Mouse (Mus musculus) R1 (cell line): ENCODE data around the gene Dnase1l1.

Experiments
- DNase-seq: peaks from one replicate; pipeline ENCODE4 v3.0.0-alpha.2; 2018; ENCODE audit warnings: low read depth, low spot score

Gene Dnase1l1

DNA sequence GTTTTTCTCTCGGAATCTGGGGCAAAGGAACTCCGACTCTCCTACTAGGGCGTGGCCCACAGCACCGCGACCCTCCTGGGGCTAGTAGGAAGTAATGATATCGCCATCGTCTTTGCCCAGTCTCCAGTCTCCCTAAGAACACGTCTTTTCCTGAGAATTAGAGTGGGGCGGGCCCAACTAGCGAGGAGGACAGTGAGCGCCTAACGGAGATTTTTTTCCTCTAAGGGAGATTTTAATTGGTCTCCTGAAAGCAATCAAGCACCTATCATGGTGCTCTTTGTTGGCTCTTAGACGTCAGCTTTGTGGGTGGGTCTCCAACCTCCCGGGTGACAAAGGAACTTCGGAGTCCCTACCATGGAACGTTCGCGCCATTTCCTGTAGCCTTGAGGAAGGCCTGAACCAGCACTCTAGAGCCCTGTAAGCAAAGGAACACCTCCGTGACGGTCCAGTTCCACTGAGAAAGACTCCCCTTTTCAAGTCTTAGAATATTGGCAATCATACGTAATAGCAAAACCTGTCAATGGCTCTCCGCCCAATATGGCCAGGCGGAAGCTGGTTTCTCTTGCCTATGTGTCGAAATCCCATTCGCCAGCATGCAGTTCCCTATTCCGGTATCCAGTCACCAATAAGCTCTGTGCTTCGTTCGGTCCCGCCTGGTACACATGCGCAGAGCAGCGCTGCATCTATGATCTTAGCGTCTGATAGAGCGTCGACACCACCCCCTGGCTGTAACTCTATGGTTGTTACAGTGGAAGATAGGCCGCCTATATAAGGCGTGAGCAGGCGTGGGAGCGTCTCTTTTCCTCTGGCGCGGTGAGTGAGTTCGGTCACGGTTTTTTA, 11.9 kb downstream of the Dnase1l1 start, which contains the start of gene Rpl10:
Gene Rpl10 (plus strand): TSS at position 751 of the 840 bp plus-strand sequence.
- DNase-seq = peak; percentile 98

DNA sequence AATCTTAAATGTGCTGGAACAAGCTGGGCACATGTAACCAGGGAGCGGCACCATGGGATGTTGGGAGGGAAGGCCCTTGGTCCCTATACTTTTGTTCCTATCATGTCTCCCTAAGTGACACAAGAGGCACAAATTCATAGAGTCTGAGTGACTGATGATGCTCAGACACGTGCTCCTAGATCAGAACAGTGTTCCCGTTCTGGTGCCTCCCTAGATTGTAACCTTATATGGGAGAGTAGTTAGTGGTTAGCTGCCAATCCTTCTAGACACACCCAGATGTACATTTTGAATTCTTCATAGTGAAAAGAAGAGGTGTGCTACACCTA, 12.4 kb downstream of the Dnase1l1 start:
- no peak for DNase-seq

DNA sequence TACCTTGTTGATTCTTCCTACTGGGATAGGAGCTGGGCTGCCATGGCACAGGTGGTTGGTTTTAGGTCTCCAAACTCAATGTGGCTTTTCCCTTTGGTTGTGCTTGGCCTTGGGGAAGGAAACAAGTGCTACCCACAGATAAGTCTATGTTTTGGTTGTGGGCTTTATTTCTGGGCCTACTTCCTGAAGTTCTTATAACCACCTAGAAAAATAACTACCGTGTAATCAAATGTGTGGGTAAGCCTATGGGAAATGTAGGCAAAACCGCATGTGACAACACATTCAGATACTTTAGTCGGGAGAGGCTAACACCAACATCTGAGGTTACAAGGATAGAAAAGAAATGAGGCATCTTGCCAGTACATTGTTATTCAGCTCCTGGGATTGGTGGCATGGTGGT, 24.4 kb downstream of the Dnase1l1 start:
- DNase-seq = no peak

DNA sequence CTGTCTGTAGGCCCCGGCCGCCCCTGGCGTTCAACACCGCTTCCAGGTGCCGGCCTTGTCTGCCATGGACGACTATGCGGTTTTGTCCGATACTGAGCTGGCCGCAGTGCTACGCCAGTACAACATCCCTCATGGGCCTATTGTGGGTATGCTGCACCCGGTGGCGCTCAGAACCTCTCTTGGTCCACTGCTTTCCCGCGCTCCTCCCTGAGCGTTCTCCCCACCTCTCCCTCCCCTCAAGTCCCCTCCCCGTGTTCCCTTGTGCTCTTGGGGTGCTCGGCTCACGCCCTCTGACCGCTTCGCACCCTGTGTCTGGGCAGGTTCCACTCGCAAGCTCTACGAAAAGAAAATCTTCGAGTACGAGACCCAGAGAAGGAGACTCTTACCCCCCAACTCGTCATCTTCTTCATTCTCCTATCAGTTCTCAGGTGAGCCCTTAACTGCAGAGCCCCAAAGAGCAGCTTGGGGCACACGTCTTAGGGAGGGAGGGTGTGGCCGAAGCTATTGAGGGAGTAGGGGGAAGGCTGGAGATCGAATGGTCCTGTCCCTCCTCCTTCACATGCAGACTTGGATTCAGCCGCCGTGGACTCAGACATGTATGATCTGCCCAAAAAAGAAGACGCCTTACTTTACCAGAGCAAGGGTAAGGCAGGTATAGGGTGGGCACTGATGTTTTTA, 27.1 kb downstream of the Dnase1l1 start:
- DNase-seq = peak; percentile 28

DNA sequence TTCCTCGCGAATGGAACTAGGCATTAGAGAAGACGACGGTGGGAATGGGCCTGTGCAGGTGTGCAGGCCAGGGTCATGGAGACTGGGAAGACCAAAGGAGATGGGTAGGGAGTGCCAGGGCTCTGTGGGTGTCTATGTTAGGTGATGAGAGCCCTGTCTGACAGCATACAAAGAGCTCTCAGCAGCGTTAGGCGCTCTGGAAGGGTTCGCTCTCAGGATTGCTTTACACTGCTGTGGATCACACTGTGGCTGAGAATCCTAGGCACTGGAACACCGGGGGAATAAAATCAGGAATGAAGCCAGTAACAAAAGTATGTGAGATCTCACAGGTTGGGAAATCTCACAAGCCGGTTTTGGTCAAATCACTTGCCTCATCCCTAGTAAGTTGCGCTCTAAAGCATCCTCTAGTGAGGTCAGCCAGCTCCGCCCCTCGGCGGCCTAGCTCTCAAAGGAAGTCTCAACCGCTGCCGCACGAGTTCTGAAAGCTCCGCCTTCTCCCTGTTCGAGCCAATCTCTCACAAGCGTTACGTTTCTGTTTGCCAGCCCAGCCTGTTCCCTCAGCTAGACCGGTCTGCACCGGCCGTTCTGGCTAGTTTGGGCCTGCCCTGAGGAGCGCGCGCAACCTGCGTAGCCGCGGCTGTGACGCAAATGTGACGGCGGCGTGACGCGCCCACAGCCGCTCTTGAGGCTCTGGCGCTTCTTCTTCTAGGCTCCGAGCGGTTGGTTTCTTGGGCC, 27.8 kb downstream of the Dnase1l1 start, which contains the start of gene Emd:
Gene Emd (plus strand): TSS at position 535 of the 735 bp plus-strand sequence.
- DNase-seq = peak; percentile 98

DNA sequence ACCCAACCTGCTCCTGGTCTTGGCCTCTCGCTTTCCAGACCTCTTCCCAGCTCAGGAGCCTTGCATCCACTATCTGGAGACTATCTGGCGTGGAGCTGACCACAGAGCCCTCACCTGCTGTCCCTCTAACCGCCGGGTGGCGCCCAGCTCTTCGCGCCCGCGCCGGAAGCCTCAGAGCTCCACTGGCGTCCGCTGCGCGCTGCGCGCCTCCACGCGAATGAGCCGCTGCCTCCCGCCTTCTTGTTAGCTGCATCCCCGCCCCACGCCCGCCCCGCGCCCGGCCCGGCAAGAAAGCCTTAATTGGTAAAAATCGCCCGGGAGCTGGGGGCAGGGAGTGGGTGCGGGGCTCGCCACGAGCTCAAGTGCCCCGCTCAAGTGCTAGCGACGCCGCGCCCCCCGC, 32.5 kb downstream of the Dnase1l1 start, which contains the start of gene Flna:
Gene Flna (minus strand): TSS at position 206 of the 400 bp plus-strand sequence.
- DNase-seq = peak; percentile 59

DNA sequence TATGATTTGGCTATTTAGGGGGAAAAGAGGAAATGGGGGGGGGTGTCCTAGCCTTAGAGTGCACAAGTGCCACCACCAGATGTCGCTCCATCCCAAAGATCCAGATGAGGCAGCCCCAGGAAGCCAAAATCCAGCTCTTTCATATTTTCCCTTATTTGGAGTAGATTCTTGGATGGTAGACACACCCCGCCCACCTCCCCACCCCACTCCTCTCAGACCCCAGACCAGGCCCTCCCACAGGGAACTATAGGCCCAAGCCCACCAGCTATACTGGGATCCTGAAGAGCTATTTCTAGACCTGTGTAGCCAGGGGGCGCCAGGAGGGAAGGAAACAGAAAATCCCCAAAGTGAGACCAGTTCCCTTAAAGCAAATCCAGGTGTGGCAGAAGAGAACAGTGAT, 33.5 kb downstream of the Dnase1l1 start:
- DNase-seq = peak; percentile 84

DNA sequence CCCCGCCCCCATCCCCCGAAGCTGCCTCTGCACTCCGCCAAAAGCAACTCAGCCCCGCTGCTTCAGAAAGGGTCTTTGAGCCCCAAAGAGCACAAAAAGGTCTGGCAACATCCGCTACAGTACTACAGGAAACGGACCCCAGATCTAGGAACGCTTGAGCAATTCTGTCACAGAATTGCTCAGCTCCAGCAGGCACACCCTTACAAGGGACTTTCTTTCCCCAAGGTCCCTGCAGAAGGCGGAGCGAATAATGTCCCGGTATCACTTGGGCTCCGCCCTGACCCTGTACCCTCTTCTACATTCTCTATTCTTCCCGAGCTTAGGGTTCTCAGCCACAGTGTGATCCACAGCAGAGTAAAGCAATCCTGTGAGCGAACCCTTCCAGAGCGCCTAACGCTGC, 35.4 kb downstream of the Dnase1l1 start:
- peak; percentile 73 for DNase-seq

DNA sequence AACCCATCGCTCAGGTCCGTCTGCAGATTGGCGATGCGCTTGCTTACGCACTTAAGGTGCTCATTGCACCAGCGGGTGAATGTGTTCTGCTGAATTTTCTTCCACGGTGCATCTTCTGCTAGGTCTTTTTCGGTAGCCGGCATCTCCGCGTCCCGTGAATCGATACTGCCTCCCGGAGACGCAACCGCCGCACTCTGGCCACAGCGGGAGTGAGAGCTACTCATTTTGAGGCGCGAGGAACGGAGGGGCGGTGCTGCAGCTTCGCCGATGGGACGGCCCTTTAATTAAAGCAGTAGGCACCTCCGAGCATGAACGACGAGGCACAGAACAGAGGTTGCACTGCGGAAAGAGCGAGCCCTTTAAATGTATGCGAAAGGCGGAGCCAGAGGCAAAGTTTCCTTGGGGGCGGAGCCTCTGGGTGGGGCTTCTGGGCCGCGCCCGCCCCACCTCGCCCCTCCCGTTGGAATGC, 35.9 kb downstream of the Dnase1l1 start:
- DNase-seq = peak; percentile 95

DNA sequence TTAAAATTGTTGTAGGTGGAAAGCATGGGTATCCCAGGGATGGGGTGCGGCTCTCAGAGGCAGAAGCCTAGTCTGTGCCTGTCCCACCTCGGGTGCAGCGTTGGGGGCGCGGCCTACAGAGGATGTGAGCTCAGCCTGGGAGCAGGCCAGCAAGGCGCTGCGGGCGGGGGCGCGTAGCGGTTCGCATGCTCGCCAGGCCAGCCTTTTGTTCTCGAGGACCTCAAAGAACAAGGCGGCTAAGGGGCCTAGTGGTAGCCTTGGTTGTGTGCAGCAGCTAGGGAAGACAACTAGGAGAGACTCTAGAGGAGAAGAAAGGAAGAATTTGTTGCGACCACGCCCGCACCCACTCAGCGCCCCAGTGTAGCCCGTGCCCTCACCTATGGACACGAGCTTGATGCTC, 36.5 kb downstream of the Dnase1l1 start:
- peak; percentile 83 for DNase-seq

DNA sequence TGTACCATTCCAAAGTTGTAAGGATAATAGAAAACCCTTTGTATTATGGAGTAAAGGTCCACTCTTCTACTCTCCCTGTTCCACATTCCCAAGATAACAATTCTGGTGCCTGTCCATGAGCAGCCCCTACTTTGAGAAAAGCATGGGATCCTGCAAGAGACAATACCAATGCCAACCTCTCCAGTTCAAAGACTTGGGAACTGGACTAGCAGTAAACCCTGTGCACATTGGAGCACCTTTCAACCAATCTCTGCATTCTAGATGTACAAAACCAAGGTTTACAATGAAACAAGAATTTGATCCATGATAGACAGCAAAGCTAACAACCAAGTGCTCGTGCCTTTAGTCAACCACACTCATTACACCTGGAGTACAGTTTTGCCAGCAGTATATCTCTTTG, 37.0 kb downstream of the Dnase1l1 start:
- peak; percentile 14 for DNase-seq

DNA sequence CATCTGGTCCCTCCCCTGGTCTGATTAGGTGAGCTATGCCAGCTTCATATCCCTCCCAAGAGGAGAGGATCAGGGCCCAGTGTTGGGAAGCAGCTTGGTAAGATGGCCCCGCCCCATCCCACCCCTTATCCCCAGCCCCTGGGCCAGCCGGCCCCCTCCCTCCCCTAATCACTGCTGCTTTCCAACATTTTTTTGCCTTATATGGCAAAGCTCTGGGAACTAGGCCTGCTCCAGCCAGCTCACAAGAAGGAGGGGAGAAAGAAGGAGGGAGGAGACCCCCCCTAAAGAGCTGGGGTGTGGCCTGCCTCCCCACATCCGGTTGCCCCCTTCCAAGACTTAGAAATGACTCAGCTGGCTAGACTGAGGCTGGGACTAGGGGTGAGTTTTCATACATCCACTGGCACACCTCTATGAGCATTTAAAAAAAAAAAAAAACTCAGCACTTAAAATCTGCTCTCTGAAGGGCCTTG, 37.5 kb downstream of the Dnase1l1 start:
- peak; percentile 90 for DNase-seq

DNA sequence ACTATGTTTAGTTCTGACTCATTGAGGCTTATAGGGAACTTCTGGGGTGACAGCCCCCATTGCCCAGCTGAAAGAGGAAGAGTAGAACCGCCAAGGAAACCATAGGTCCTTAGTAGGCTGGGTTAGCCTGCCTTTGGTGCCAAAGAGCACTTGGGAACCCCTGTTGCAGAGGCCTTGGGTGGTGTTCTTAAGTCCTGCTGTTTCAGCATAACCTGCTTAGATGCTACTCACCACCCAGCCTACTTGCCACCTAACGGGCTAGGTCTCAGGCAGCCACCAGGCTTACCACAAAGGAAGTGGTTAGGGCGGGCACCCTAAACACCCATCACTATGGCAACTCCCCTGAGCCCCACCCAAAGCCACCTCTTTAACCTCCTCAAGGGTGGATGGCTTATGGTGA, 38.3 kb downstream of the Dnase1l1 start:
- DNase-seq = peak; percentile 45

DNA sequence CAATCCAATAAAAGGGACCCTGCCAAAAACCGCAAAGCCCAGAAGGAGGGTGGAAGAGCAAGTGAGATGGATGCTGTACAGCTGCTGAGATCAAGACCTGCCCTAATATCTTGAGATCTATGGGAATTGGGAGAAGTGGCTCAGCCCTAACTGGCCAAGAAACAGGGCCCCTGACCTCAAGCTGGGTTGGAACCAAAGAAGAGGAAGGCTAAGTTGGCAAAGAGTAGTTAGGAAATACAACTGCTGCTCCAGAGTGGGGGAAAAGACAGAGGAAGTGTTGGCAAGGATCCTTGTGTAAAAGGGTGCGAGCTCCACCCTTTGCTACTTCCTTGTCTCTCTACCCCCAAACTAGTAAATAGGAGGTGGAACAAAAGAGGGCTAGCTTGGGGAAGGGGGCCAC, 38.7 kb downstream of the Dnase1l1 start:
- no peak for DNase-seq

DNA sequence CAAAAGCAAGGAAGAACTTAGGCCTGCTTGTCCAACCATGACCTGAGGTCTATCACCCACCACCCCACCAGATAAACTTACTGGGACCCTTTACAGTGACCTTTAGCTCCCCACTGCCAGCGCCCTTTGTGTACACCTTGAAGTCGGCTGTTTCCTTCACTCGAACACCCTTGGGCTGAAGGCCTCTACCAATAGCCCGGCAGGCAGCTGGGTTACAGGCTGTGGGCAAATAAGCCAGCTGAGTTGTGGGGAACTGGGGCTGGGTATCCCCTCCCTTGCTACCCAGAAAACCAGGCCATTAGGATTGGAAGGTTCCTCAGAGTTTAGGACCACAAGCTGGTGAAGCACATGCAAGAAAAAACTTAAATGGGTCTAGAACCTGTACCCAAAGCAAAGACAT, 41.8 kb downstream of the Dnase1l1 start:
- DNase-seq = no peak

DNA sequence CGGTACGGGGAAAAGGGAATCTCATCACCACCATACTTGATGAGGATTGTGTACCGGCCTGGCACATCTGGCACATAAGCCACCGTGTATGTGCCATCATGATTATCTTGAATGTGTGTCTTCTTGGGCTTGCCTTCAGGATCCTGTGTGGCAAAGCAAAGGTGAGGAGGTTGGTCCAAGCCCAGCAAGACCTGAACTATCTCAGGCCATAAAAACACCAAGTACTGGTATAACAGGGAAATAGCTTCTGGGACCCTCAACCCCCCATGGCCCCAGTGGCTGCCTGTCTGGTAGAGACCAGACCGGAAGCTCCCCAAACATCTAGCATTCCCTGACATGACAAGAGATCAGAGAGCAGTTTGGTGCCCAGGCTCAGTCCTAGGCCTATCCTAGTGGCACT, 48.9 kb downstream of the Dnase1l1 start:
- DNase-seq = no peak

DNA sequence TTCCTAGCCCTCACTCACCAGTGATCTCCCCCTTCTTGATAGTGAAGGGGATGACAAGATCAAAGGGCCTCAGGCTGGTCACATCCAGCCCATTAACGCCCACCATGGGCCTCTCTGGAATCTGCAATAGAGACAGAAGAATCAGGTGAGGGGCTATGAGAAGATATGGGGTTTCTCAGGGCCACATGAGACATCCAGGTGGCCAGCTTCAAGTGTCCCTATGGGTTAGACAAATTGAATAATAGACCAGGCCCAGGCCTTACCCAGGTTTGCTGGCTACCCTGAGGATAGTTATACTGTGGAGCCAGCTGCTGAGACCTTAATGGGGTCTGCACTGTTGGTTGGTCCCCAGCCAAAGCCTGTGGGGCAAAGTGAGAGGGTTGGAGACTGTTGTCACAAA, 52.1 kb downstream of the Dnase1l1 start:
- no peak for DNase-seq
